Mouse (Mus musculus): ENCODE results near the gene Ppp3ca.
"Not testable (repeated sequence)": the region's sequence is repeated elsewhere in the genome, so short reads cannot be mapped to it uniquely, and the experiment has no call there.

Ppp3ca gene

GRCm38 (mm10) chr3:136686429-136686828, 16.5 kb downstream of the Ppp3ca start:
- DNase-seq (ENCODE audit: low spot score in 2 of 2), result peak; percentile 1 to 2

GRCm38 (mm10) chr3:136688101-136688586, 18.2 kb downstream of the Ppp3ca start:
- peak in 1 of 2 experiments; percentile 1 for DNase-seq (ENCODE audit: low spot score in 2 of 2)

- no peak for DNase-seq (ENCODE audit: low spot score in 2 of 2)
Measured at GRCm38 (mm10) chr3:136689793-136690543, 20.0 kb downstream of the Ppp3ca start.

GRCm38 (mm10) chr3:136691984-136692383, 22.1 kb downstream of the Ppp3ca start:
- DNase-seq (ENCODE audit: low spot score in 2 of 2), result no peak

GRCm38 (mm10) chr3:136693547-136693946, 23.6 kb downstream of the Ppp3ca start:
- DNase-seq (ENCODE audit: low spot score in 2 of 2), result no peak

DNA sequence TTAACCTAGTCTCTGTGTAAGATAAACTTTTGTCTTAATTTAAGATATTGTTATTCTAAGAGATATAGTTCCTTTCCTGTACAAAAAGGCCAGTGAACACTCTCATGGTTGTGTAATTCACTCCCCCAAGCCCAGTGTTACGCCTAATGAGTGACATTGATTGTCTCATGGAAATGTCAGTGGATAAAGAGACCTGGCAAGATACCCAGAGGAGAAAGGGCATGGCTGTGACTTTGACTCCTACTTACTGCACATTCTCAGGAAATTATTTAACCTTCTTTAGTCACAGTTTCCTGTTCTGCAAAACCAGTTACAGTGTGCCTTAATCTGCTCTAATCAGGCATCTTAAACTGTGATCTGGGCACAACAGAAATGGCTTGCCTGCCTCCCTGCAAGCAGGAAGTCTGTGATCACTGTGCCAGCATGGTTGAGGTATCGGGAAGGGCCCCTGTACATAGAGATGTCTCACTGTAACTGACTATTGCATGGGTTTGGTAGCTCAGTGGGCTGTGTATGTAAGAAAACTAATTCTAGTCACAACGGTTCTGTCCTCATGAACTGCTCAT, 27.8 kb downstream of the Ppp3ca start:
- no peak for DNase-seq (ENCODE audit: low spot score in 2 of 2)

DNA sequence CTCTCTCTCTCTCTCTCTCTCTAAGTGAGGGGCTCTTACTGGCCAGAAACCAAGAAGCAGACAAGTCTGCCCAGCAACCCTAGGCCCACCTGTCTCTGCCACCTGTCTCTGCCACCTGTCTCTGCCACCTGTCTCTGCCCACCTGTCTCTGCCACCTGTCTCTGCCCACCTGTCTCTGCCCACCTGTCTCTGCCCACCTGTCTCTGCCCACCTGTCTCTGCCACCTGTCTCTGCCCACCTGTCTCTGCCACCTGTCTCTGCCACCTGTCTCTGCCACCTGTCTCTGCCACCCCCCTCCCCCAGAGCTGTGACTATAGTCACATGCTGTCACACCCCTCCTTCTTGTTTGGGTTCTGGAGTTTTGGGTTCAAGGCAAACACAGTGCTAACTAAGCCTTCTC, 29.8 kb downstream of the Ppp3ca start:
- not testable (repeated sequence) for DNase-seq (ENCODE audit: low spot score in 2 of 2)

GRCm38 (mm10) chr3:136700447-136701009, 30.6 kb downstream of the Ppp3ca start:
- no peak for DNase-seq (ENCODE audit: low spot score in 2 of 2)

GRCm38 (mm10) chr3:136702861-136703260, 32.9 kb downstream of the Ppp3ca start:
- DNase-seq (ENCODE audit: low spot score in 2 of 2), result no peak

- DNase-seq (ENCODE audit: low spot score in 2 of 2), result no peak
Measured at GRCm38 (mm10) chr3:136704515-136705247, 34.8 kb downstream of the Ppp3ca start.

DNA sequence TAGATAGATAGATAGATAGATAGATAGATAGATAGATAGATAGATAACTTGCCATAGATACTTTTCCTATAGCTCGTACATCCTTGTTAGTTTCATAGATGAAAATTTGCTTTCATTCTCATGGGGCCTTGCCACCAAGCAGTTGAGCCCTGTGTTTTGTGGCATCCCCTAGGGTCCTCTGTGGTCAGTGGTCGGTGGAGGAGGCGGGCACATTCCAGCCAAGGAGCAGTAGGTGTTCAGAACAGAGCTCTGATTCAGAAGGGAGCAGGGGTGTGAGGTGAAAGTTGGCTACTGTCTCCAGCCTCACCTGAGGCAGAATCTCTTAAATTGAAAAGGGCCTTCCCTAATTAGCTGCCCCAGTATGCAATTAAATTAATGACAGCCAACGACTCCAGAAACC, 36.1 kb downstream of the Ppp3ca start:
- DNase-seq (ENCODE audit: low spot score in 2 of 2), result no peak

GRCm38 (mm10) chr3:136706771-136707170, 36.8 kb downstream of the Ppp3ca start:
- DNase-seq (ENCODE audit: low spot score in 2 of 2), result no peak

DNA sequence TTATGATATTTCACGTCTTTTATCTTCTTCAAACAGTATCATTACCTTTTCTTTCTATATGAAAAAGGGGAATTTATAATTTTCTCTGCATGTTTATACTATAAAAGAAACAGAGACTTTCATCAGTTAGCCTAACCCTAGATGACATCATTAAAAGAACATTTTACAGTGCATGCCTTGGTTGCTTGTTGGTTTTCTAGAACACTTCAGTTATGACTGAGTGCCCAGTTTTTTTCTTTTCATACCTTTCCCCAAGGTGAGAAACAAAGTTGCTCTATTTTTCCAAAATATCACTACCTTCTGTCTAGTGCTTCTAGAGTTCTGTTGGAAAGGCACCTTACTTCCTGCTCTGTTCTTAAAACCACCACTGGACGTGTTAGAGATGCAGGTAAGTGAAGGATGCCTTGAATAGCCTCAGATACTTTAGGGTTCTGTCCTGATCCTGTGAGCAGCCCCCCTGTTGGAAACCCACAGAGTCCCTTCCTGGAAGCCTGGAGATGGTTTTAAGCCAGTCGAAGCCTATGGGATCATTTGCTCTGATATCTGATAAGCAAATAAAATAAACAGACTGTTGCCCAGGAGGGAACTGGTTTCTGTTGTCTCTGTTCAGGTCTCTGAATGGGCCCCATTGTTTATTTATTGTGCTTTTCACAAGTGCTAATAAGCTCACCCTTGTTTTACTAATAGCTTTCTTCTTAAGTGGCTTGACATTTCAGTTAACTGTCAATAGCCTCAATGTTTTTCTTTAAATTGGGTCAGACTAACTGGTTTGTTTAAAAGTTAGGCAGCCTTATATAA, 37.5 kb downstream of the Ppp3ca start:
- no peak for DNase-seq (ENCODE audit: low spot score in 2 of 2)

DNA sequence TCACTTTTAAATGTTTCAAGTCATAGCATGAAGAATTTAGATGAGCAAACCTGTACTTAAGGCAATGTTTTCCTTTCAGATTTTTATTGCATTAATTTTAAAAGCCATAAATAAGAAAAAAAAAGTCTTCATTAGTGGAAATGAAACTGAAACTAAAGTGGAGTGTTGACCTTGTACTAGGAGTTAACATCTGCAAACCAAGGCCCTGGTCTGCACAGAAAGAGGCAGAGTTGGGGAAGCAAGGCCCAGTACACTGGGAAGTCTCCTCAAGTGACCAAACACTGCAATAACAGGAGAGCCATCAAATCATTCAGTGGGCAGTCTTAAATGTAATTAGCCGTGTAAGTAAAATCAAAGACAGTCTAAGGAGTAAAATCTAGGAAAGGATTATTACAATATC, 38.3 kb downstream of the Ppp3ca start:
- DNase-seq (ENCODE audit: low spot score in 2 of 2), result no peak

DNA sequence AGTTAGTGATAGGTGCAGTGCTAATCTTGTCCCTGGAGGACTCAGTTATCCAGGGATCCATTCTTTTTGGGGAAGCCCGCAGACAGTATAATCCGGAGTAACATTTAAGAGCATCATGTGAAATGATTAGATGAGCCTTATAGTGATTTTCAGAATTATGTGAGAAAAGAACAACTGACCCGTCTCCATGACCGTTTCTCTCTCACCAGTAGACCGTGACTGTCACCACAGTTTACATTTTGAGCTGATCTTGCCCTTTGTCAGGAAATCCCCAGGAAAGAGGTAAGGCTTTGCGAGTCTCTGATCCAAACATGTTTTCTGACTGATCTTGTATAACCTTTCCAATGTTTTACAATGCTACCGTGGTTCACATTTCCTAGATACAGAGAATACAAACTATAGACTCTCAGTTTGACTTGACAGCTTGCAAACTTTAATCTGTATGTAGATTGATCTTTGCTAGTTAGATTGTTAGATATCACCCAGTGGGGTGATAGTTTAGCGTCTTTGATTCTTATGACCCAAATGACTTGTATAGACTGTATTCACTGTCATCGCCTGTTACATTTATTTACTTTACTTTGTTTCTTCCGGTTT, 40.5 kb downstream of the Ppp3ca start:
- no peak for DNase-seq (ENCODE audit: low spot score in 2 of 2)

GRCm38 (mm10) chr3:136714307-136715039, 44.5 kb downstream of the Ppp3ca start:
- peak; percentile 49 to 55 for DNase-seq (ENCODE audit: low spot score in 2 of 2)

- no peak for DNase-seq (ENCODE audit: low spot score in 2 of 2)
Measured at GRCm38 (mm10) chr3:136716247-136716646, 46.3 kb downstream of the Ppp3ca start.

DNA sequence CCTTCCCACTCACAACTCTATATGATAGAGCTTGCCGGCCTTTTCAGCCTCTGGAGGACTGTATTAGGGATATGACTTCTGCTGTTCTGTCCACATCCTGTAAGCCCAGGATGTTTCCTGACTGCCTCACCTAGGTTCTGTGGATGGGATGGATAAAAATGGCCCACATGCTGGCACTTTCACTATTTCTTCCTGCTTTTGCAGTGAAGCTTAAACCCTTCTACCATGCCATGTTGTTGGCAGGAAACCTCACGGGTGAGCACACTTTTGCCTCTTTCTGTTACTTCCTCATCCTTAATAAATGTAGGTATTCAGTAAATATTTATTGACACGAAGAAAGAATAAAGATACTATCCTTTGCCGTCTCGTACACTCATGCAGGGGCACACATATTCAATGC, 48.5 kb downstream of the Ppp3ca start:
- DNase-seq (ENCODE audit: low spot score in 2 of 2), result no peak

DNA sequence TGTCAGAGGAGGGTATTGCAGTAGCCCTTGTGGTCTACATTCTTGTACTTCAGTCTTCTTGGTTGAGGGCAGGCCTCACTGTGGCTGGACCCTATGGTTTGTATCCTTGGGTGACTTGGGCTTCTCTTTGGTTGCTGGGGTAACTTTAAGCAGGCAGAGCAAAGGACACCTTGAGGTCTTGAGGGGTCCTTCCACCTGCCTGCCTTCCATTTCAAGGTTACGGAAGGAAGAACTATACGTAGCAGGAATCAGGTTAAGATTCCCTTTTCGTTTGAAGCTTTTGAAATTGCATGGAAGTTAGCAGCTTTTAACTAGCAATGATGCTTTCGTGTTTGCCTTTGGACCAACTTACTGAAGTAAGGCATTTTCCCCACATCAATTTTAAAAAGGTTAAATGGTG, 51.3 kb downstream of the Ppp3ca start:
- no peak for DNase-seq (ENCODE audit: low spot score in 2 of 2)

DNA sequence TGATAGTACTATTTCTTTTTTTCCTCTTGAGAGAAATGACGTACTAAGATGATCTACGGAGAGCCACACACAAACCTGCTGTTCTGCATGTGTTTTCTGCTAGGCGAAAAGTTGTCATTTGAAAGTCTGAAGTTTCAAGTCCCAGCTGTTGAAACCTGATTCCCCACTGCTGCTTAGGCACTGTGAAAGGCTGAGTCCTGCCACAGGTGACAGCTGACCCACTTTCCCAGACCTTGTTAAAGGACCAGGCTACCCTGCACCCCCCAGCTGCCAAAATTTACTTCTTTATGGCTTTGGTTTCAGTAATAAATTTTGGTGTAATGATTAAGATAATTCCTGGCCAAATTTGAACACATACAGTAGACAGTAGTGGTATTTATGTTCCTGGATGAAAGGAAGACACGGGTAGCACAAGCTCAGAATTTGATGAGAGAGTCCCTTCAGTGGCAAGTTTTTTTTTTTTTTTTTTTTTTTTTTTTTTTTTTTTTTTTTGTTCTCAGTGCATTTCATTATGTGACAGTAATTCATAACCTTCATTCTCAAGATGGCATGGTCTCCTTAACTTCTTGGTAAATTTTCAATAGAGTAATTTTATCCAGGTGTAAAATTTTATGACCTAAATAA, 52.0 kb downstream of the Ppp3ca start:
- no peak for DNase-seq (ENCODE audit: low spot score in 2 of 2)

Measured in right cerebral cortex, adult 2 months (tissue).